Mouse (Mus musculus) liver, embryonic 15.5 days (tissue): Measurements from ENCODE around the gene 1700029I15Rik. TPM values are rescaled to one million over a fixed set of nuclear protein-coding genes. Genes with fewer than 3 reads are reported as not detected.

Experiments used
- ATAC-seq: fragments of 200-750 bp; cut with Nextera tagmentation; 2 replicates; pipeline ENCODE4 v1.8.0; 2017; ENCODE audit warnings: moderate number of reproducible peaks, mild to moderate bottlenecking, moderate library complexity; ENCODE audit not compliant: insufficient read depth
- H3K27ac ChIP-seq: fragments of 300-500 bp; sonication (generic); replicated peaks from 2 replicates; pipeline ENCODE4 v1.5.1; 2015; ENCODE audit warnings: mild to moderate bottlenecking, inconsistent platforms
- H3K27me3 ChIP-seq: fragments of 300-500 bp; sonication (generic); 2 replicates; pipeline ENCODE4 v1.6.1; 2015; ENCODE audit warnings: mild to moderate bottlenecking, inconsistent platforms
- H3K36me3 ChIP-seq: fragments of 300-500 bp; sonication (generic); replicated peaks from 2 replicates; pipeline ENCODE4 v1.6.1; 2015; ENCODE audit warnings: moderate library complexity, mild to moderate bottlenecking, inconsistent platforms
- H3K4me1 ChIP-seq: fragments of 300-500 bp; sonication (generic); replicated peaks from 2 replicates; pipeline ENCODE4 v1.6.1; 2015; ENCODE audit warnings: inconsistent platforms
- H3K4me2 ChIP-seq: fragments of 300-500 bp; sonication (generic); 2 replicates; pipeline ENCODE4 v1.6.1; 2015; ENCODE audit warnings: moderate library complexity, mild to moderate bottlenecking, inconsistent platforms
- H3K4me3 ChIP-seq: fragments of 300-500 bp; sonication (generic); replicated peaks from 2 replicates; pipeline ENCODE4 v1.5.1; 2015; ENCODE audit warnings: mild to moderate bottlenecking, inconsistent platforms
- H3K9ac ChIP-seq: fragments of 300-500 bp; sonication (generic); 2 replicates; pipeline ENCODE4 v1.6.1; 2015; ENCODE audit warnings: moderate library complexity, mild to moderate bottlenecking, inconsistent platforms
- H3K9me3 ChIP-seq: fragments of 300-500 bp; sonication (generic); replicated peaks from 2 replicates; pipeline ENCODE4 v1.6.1; 2016; ENCODE audit warnings: inconsistent platforms
- WGBS: fragments of 180-500 bp; shearing (Covaris S2); methylation state at CpG from one replicate; pipeline ENCODE4 v1.1.7; 2015; ENCODE audit warnings: mixed read lengths; ENCODE audit not compliant: insufficient replicate concordance; 5-methylcytosine and 5-hydroxymethylcytosine counted together
- polyA plus RNA-seq: library from polyadenylated mRNA; unstranded; fragments of >200 nt; fragmentation: Nextera tagmentation; extraction: Ambion mirVana; gene quantifications from 2 replicates; pipeline ENCODE4 v1.2.1, GENCODE M21; 2015

The 1700029I15Rik gene
- polyA plus RNA-seq, 1 experiment from 2014 or later: 1.4 TPM

GRCm38 (mm10) chr2:92361795-92362194 lies 20.5 kb upstream of the 1700029I15Rik start:
- ATAC-seq: no peak
- Histone ChIP-seq H3K9ac (no peak overlapping the region), H3K27me3 (0 out of 2 replicates have a peak, but pooled peaks cover 2% of the 10 kb centered on the region), H3K27ac (no peak overlapping the region), H3K4me1 (no peaks in the 10 kb centered on the region; the same call in 1 of the 2 replicates), H3K4me2 (no peak overlapping the region), H3K9me3 (no peaks in the 10 kb centered on the region), H3K36me3 (peaks cover 5% of the 10 kb centered on the region; the same call in 1 of the 2 replicates), H3K4me3 (no peak overlapping the region)
- 62% methylated on average over 8 of the region's 8 CpGs for WGBS

DNA sequence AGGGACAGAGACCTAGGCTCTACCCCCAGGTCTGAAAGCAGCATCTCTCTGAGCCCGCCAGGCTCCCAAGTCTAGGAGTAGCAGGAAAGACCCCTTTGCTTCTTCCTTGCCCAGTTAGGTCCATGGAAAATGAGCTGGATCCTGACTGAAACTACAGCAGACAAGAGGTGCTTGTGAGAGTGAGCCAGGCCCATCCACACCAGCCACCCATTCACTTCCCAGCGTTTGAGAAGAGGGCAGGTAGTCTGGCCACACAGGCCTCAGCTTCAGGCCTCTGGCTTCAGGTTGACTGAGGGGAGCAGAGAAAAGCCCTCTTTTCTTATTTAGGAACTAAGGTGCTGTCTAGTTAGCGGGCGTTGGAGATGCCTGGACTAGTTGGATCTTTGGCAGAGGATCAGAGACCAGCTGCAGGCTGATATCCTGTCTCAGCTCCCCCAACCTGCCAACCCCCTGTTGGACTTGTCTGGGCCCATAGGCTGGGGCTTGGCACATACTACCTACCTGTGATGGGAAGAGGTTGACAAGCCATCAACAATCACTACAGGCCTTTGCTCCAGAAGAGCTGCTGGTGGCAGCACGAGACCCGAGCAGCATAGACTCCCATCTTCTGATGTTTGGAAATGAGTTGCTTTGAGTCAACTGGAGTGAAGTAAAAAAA lies 19.6 kb upstream of the 1700029I15Rik start:
- WGBS: 73% methylated on average over 6 of the region's 6 CpGs
- Histone ChIP-seq H3K4me2 (no peak overlapping the region), H3K9ac (no peak overlapping the region), H3K27me3 (0 out of 2 replicates have a peak, but pooled peaks cover 8% of the 10 kb centered on the region), H3K4me1 (no peaks in the 10 kb centered on the region; the same call in 1 of the 2 replicates), H3K27ac (no peak overlapping the region), H3K4me3 (no peak overlapping the region), H3K36me3 (peaks cover 5% of the 10 kb centered on the region; the same call in 1 of the 2 replicates), H3K9me3 (no peaks in the 10 kb centered on the region)
- ATAC-seq: no peak

DNA sequence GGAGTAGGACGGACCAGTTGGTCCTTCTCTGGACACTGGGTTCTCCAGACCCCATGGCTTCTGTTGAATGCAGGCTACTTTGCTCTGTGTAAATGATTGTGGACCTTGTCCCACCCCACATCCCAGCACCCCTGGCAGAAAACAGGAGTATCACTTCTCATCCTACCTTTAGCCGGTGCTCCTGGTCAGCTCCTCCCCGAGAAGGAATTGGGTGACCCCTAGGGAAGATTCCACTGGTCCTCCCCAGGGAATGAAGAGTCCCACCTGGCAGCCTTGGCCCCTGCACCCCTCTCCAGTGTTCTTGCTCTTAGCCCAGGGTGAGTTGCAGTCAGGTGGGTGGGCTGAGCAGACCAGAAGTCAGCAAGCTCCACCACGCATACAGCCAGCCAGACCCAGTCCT lies 18.3 kb upstream of the 1700029I15Rik start:
- no peak overlapping the region for H3K27ac ChIP-seq
- no peaks in the 10 kb centered on the region for H3K9me3 ChIP-seq
- H3K9ac ChIP-seq: no peak overlapping the region
- no peak for ATAC-seq
- no peak overlapping the region for H3K4me3 ChIP-seq
- no peak overlapping the region for H3K4me2 ChIP-seq
- H3K4me1 ChIP-seq: no peaks in the 10 kb centered on the region; the same call in 1 of the 2 replicates
- H3K36me3 ChIP-seq: no peaks in the 10 kb centered on the region
- WGBS: 71% methylated on average over 4 of the region's 4 CpGs
- peaks cover 22% of the 10 kb centered on the region for H3K27me3 ChIP-seq

GRCm38 (mm10) chr2:92365568-92365967 lies 16.8 kb upstream of the 1700029I15Rik start:
- H3K27me3 ChIP-seq: peaks cover 37% of the 10 kb centered on the region
- no peaks in the 10 kb centered on the region for H3K9me3 ChIP-seq
- H3K4me3 ChIP-seq: no peak overlapping the region
- ATAC-seq: no peak
- H3K36me3 ChIP-seq: no peaks in the 10 kb centered on the region
- 73% methylated on average over 10 of the region's 10 CpGs for WGBS
- no peak overlapping the region for H3K27ac ChIP-seq
- H3K4me1 ChIP-seq: peaks cover 3% of the 10 kb centered on the region
- no peak overlapping the region for H3K4me2 ChIP-seq
- H3K9ac ChIP-seq: no peak overlapping the region

DNA sequence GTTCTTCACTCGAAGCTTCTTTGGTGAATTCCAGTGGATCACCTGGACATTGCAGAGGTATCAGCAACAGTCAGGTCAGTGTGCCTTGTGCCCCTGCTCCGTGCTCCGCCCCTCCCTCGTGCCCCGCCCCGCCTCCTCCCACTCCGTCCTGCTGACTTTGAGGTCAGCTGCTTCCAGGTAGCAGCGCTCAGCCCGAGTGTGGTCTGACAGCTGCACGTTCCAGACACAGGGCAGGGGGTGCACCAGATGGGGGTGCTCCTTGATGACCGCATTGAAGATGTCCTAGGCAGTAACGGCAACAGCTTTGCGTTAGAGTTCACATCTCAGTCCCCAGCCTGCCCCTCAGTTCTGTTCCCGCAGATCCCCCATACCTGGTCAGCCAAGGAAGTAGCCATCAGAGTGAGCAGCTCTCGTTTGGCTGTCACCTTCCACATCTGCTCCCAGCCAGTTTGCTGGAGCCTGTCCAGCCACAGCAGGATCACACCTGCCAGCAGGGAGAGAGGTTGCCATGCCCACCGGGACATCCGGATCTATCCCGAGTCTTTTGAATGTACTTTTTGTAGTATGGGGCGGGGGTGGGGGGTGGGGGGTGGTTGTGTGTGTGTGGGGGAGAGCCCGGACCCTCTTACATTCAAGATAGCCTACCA lies 14.8 kb upstream of the 1700029I15Rik start:
- Histone ChIP-seq H3K27ac (no peak overlapping the region), H3K27me3 (peaks cover 56% of the 10 kb centered on the region), H3K4me3 (no peak overlapping the region), H3K36me3 (no peaks in the 10 kb centered on the region), H3K4me2 (no peak overlapping the region), H3K4me1 (peaks cover 14% of the 10 kb centered on the region), H3K9ac (no peak overlapping the region), H3K9me3 (no peaks in the 10 kb centered on the region)
- WGBS: 30% methylated on average over 20 of the region's 20 CpGs
- ATAC-seq: no peak

- Histone ChIP-seq H3K27me3 (peaks cover 71% of the 10 kb centered on the region), H3K36me3 (no peaks in the 10 kb centered on the region), H3K9ac (peak overlapping the region; percentile 37), H3K4me1 (peaks cover 30% of the 10 kb centered on the region), H3K9me3 (no peaks in the 10 kb centered on the region), H3K27ac (no peak overlapping the region), H3K4me3 (peak overlapping the region; percentile 50), H3K4me2 (peak overlapping the region; percentile 61)
- WGBS: 17% methylated on average over 19 of the region's 19 CpGs
- ATAC-seq: no peak
Observed at GRCm38 (mm10) chr2:92370375-92370774, 12.0 kb upstream of the 1700029I15Rik start.

DNA sequence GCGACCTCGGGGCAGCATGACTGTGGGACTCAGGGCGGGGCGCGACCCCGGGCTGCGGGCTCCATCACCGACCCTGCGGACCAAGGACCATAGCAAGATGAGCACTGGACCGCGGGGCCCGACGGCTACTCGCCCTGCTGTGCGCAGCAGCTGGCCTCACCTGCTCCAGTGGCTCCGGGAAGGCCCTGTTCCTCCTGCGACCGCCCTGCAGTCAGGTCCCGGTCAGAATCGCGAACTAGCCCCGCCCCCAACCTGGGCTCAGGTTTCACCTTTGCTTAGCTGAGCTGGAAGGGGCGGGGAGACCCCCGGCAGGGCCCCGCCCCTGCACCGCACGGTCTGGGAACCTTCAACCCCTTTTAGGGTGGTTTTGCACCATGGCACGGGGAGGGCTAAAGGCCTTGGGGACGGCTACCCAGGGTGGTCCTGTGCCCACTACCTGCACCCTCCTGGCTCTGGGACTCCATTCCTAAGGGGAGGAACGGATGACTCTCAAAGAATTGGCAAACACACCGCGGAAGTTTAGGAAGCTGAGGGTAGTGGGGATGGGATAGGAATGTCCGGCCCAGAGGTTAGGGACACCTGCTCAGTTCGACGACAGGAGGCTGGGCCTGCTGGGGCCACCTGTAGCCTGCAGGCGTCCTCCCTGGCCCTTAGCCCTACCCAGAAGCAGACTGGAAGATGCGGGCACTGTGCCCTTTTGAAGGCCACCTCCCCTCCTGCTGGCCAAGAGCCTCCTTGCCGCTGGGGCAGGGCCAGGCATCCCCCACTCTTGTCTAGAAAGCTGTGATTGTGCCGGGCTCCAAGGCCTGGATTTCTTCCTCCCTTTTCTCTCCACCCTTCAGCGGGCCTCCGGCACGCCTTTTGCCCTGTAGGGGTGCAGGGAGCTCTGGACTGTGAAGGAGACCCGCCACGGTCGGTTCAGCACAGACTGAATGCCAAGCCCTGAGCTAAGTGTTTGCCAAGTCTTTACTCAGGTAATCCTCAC lies 11.2 kb upstream of the 1700029I15Rik start:
- Histone ChIP-seq H3K27me3 (peaks cover 71% of the 10 kb centered on the region), H3K4me1 (peaks cover 36% of the 10 kb centered on the region), H3K36me3 (no peaks in the 10 kb centered on the region), H3K9me3 (no peaks in the 10 kb centered on the region), H3K4me2 (peak overlapping the region; percentile 61), H3K9ac (peak overlapping the region; percentile 37), H3K27ac (no peak overlapping the region), H3K4me3 (peak overlapping the region; percentile 50)
- ATAC-seq: 0 out of 2 replicates have a peak, but pooled peaks have one; percentile 1
- WGBS: 13% methylated on average over 45 of the region's 45 CpGs

DNA sequence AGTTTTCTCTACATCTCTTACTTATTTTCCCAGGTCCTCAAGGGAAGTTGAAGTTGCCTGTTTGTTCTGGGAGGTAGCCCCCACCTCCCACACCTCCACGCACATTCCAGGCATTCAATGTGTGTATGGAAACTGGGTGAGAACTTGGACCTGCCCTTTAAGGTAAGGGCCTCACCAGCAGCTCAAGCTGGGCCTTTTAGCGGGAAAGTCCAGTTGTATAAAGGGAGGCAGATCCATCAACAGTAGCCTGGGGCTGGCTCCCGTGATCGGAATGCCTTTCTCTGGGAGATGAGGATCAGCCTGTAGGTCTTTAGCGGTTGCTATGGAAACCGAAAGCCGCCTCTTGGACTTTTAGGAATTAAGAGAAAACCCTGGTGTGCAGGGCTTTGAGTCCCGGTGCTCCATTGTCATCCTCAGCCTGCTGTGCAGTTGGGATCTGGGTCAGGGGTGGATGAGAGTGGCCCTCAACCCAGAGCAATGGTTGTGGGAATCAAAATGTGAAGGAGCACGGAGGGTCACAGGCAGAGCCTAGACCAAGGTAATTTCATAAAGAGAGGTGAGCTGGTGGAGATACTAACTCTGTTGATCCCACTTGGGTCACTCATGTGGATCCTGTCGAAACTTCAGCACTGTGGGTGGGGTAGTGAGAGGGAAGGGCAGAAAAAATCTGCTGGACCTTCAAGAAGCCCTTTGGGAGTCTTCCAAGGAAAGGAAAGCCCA lies 10.2 kb upstream of the 1700029I15Rik start:
- peaks cover 66% of the 10 kb centered on the region for H3K27me3 ChIP-seq
- H3K4me1 ChIP-seq: peaks cover 40% of the 10 kb centered on the region
- WGBS: 53% methylated on average over 10 of the region's 10 CpGs
- no peak overlapping the region for H3K4me3 ChIP-seq
- no peak overlapping the region for H3K9ac ChIP-seq
- no peak overlapping the region for H3K4me2 ChIP-seq
- no peak overlapping the region for H3K27ac ChIP-seq
- H3K9me3 ChIP-seq: no peaks in the 10 kb centered on the region
- ATAC-seq: no peak
- H3K36me3 ChIP-seq: 0 out of 2 replicates have a peak, but pooled peaks cover 2% of the 10 kb centered on the region

DNA sequence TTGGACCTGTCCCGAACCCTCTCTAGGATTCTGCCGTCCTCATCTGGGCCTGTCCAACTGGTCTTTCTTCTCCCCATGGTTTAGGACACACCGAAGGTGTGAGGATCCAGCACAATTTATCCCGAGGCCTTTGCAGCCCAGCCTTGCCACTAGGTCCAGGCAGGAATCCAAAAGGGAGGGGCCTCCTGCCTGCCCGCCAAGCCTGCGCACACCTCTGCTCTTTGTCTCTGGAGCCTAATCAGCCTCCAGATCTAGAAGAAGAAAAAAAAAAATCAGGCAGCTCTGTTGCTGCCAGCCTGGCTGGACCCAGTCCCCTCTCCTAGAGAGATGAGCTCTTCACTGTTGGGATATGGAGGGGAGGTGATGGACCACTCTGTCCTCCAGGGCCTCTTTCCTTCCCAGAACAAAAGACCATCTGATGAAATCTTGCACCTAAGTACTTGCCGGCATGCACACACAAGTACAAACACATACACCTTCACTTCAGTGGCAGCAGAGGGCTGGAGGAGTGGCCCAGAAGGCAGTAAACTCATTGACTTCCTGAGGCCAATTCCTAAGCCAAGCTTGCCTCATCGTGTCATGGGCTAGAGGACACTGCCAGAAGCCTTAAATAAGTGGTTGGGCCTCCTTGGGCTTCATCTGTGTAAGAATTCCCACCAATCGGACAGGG lies 9.4 kb upstream of the 1700029I15Rik start:
- peaks cover 40% of the 10 kb centered on the region for H3K4me1 ChIP-seq
- 56% methylated on average over 9 of the region's 9 CpGs for WGBS
- no peak overlapping the region; the same call in 1 of the 2 replicates for H3K4me2 ChIP-seq
- H3K9ac ChIP-seq: no peak overlapping the region
- H3K36me3 ChIP-seq: peaks cover 10% of the 10 kb centered on the region; the same call in 1 of the 2 replicates
- ATAC-seq: no peak
- no peak overlapping the region for H3K4me3 ChIP-seq
- no peak overlapping the region for H3K27ac ChIP-seq
- H3K9me3 ChIP-seq: no peaks in the 10 kb centered on the region
- peaks cover 61% of the 10 kb centered on the region for H3K27me3 ChIP-seq

- Histone ChIP-seq H3K9ac (no peak overlapping the region), H3K9me3 (no peaks in the 10 kb centered on the region), H3K27ac (no peak overlapping the region), H3K36me3 (peaks cover 15% of the 10 kb centered on the region), H3K4me2 (no peak overlapping the region; the same call in 1 of the 2 replicates), H3K4me1 (peaks cover 40% of the 10 kb centered on the region), H3K27me3 (peaks cover 56% of the 10 kb centered on the region), H3K4me3 (no peak overlapping the region)
- no peak for ATAC-seq
- WGBS: 61% methylated on average over 11 of the region's 11 CpGs
Observed at GRCm38 (mm10) chr2:92373437-92373813, 8.9 kb upstream of the 1700029I15Rik start.
